Mouse (Mus musculus) c-Kit-positive CD71-positive TER-119-negative erythroid progenitor cells, embryonic 14.5 days (primary cell): ENCODE results near the gene Nova1.

ENCODE experiments used
- DNase-seq: peaks from one replicate; pipeline ENCODE4 v3.0.0-alpha.2; 2013; ENCODE audit warnings: low read depth

Gene Nova1

GRCm38 (mm10) chr12:46818856-46819347, at the start of gene Nova1:
Gene Nova1, minus strand, starts transcription at chr12:46818929.
- DNase-seq = no peak

GRCm38 (mm10) chr12:46819348-46820022, 756 bp upstream of the Nova1 start:
- DNase-seq = peak; percentile 45

- no peak for DNase-seq
These were observed 491 bp downstream of the Nova1 start for GRCm38 (mm10) chr12:46818021-46818855.

- no peak for DNase-seq
These were observed 1.4 kb downstream of the Nova1 start for GRCm38 (mm10) chr12:46817211-46817803.

GRCm38 (mm10) chr12:46816291-46816690, 2.4 kb downstream of the Nova1 start:
- no peak for DNase-seq

GRCm38 (mm10) chr12:46815697-46816096, 3.0 kb downstream of the Nova1 start:
- no peak for DNase-seq

GRCm38 (mm10) chr12:46814820-46815219, 3.9 kb downstream of the Nova1 start:
- no peak for DNase-seq

GRCm38 (mm10) chr12:46801311-46801710, 17.4 kb downstream of the Nova1 start:
- no peak for DNase-seq

GRCm38 (mm10) chr12:46782301-46783280, 36.1 kb downstream of the Nova1 start:
- DNase-seq = no peak

- DNase-seq = no peak
These were observed 37.2 kb downstream of the Nova1 start for GRCm38 (mm10) chr12:46781481-46781880.

GRCm38 (mm10) chr12:46780983-46781382, 37.7 kb downstream of the Nova1 start:
- no peak for DNase-seq

GRCm38 (mm10) chr12:46759450-46759849, 59.3 kb downstream of the Nova1 start:
- no peak for DNase-seq

- no peak for DNase-seq
These were observed 64.3 kb downstream of the Nova1 start for GRCm38 (mm10) chr12:46754325-46754848.

GRCm38 (mm10) chr12:46753096-46753495, 65.6 kb downstream of the Nova1 start:
- no peak for DNase-seq

GRCm38 (mm10) chr12:46733261-46733660, 85.5 kb downstream of the Nova1 start:
- DNase-seq = no peak

- DNase-seq = no peak
These were observed 86.8 kb downstream of the Nova1 start for GRCm38 (mm10) chr12:46731943-46732342.

GRCm38 (mm10) chr12:46721914-46722313, 96.8 kb downstream of the Nova1 start:
- no peak for DNase-seq

GRCm38 (mm10) chr12:46719076-46719475, 99.7 kb downstream of the Nova1 start:
- no peak for DNase-seq

- no peak for DNase-seq
These were observed 108.6 kb downstream of the Nova1 start for GRCm38 (mm10) chr12:46710094-46710493.

GRCm38 (mm10) chr12:46709475-46709874, 109.3 kb downstream of the Nova1 start:
- no peak for DNase-seq

GRCm38 (mm10) chr12:46700202-46700601, 118.5 kb downstream of the Nova1 start:
- no peak for DNase-seq
